Mouse (Mus musculus): ENCODE results near the gene Gm8212.
"Not testable (repeated sequence)": the region's sequence is repeated elsewhere in the genome, so short reads cannot be mapped to it uniquely, and the experiment has no call there.

The Gm8212 gene

DNA sequence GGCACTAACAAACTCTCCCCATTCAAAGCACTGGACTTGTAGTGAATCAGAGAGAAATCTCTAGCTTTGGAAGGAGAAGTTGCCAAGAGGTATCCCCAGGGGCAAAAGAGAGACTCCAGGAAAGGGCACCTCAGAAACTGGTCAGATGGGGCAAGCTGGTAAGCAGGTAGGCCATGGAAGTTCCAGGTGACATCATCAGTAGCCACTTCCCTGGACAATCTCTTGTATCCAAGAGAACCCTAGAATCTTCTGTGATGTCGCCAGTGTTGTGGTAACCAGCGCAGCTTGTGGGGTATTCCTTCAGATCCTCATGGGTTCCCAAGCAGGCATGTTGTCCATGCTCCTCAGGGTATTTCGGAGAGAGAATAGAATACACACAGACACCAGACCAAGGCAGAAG is at the start of gene Gm8212:
Gene Gm8212 (plus strand): TSS at position 301 of the 400 bp plus-strand sequence.
- DNase-seq (ENCODE audit: low spot score in 2 of 2), result not testable (repeated sequence)

DNA sequence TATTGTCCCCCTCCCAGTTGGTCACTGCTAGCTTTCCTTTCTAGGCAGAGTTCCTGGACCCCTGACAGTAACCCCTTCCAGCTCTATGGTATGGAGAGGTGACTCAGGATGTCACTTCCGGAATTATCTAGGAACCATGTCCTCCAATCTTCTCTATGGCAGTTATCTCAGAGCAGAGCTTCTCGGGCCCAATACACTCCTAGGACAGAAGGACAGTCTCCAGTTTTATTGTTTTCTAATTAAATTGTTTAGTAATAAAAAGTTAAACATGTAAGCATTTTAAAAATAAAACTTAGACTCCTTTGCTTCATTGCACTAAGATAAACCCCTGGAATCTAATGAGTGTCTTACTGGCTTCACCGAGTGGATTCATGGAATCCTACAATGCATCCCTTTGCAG is 15.7 kb downstream of the Gm8212 start, which contains the start of gene 4930503E14Rik:
Gene 4930503E14Rik (minus strand): TSS at position 101 of the 400 bp plus-strand sequence.
- DNase-seq (ENCODE audit: low spot score in 2 of 2), result not testable (repeated sequence)

DNA sequence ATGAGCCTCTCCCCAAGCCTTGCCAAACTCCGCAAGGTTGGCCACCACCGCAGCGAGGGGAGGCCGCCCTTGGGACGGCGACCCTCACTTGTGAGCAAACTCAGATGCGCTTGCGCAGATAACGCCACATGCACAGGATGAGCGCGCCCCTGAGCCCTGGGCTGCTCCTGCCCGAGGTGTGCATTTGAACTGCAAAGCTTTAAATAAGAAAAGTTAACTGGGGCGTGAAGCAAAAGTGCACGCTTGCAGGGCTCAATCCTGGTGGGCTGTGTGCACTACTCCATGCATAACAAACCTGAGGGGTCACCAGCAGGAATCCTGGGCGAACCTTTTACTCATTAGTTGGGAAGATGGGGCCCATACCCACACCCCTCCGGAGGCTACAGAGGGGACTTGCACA is 50.6 kb downstream of the Gm8212 start:
- no peak for DNase-seq (ENCODE audit: low spot score in 2 of 2)
